Mouse (Mus musculus) hindbrain, embryonic 12.5 days (tissue): ENCODE measurements around the gene Pcolce. TPM values are rescaled to one million over a fixed set of nuclear protein-coding genes. Genes with fewer than 3 reads are reported as not detected.

ENCODE experiments used
- ATAC-seq: fragments of 200-750 bp; cut with Nextera tagmentation; 2 replicates; pipeline ENCODE4 v1.8.0; 2017; ENCODE audit warnings: moderate TSS enrichment; ENCODE audit not compliant: low FRiP score
- H3K27ac ChIP-seq: fragments of 300-500 bp; sonication (generic); 2 replicates; pipeline ENCODE4 v1.5.1; 2016; ENCODE audit warnings: mild to moderate bottlenecking
- H3K27me3 ChIP-seq: fragments of 300-500 bp; sonication (generic); 2 replicates; pipeline ENCODE4 v1.6.1; 2016; ENCODE audit warnings: mild to moderate bottlenecking
- H3K36me3 ChIP-seq: fragments of 300-500 bp; sonication (generic); 2 replicates; pipeline ENCODE4 v1.6.1; 2016; ENCODE audit warnings: mild to moderate bottlenecking
- H3K4me1 ChIP-seq: fragments of 300-500 bp; sonication (generic); 2 replicates; pipeline ENCODE4 v1.6.1; 2016
- H3K4me2 ChIP-seq: fragments of 300-500 bp; sonication (generic); replicated peaks from 2 replicates; pipeline ENCODE4 v1.6.1; 2016; ENCODE audit warnings: mild to moderate bottlenecking
- H3K4me3 ChIP-seq: fragments of 300-500 bp; sonication (generic); 2 replicates; pipeline ENCODE4 v1.5.1; 2016; ENCODE audit warnings: mild to moderate bottlenecking
- H3K9ac ChIP-seq: fragments of 300-500 bp; sonication (generic); 2 replicates; pipeline ENCODE4 v1.6.1; 2016; ENCODE audit warnings: mild to moderate bottlenecking, moderate library complexity
- H3K9me3 ChIP-seq: fragments of 300-500 bp; sonication (generic); replicated peaks from 2 replicates; pipeline ENCODE4 v1.6.1; 2016; ENCODE audit warnings: mild to moderate bottlenecking
- WGBS: fragments of 180-500 bp; shearing (Covaris S2); methylation state at CpG from one replicate; pipeline ENCODE4 v1.1.7; 2016; 5-methylcytosine and 5-hydroxymethylcytosine counted together
- polyA plus RNA-seq: library from polyadenylated mRNA; unstranded; fragments of >200 nt; fragmentation: Nextera tagmentation; extraction: Ambion mirVana; gene quantifications from 2 replicates; pipeline ENCODE4 v1.2.1, GENCODE M21; 2016

Pcolce gene
- polyA plus RNA-seq, 1 experiment from 2014 or later, result 66.6 TPM

DNA sequence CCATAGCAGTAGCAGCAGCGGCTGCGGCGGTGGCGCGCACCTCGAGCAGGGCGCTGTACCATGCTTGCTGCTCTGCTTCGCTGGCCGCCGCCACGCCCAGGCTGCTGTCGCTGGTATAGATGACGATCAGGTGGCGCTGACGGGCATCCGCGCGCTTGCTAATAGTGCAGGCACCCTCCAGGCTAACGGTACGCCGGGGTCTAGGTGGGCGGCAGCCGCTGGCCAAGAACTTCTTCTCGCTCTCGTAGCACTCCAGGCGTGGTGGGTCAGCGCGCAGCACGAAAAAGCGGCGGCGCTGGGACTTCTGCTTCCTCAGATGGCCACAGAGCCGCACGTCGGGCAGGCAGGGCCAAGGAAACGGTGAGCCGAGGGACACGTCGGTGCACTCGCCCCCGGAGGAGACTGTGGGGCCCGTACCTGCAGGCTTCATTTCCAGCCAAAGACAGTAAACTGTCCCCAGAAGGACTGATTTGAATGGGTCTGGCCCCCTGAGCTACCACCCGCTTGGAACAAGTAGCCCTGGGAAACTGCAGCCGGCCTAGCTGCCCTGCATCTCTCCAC lies 31.6 kb upstream of the Pcolce start:
- Histone ChIP-seq H3K27me3 (peaks cover 47% of the 10 kb centered on the region), H3K27ac (no peak overlapping the region), H3K36me3 (peaks cover 24% of the 10 kb centered on the region), H3K9me3 (no peaks in the 10 kb centered on the region), H3K4me2 (peak overlapping the region; percentile 48), H3K4me3 (peak overlapping the region; percentile 28), H3K9ac (no peak overlapping the region), H3K4me1 (peaks cover 25% of the 10 kb centered on the region)
- ATAC-seq, result no peak
- 3% methylated on average over 44 of the region's 44 CpGs for whole genome bisulfite sequencing

- H3K4me1 ChIP-seq, result peaks cover 18% of the 10 kb centered on the region
- no peak overlapping the region for H3K27ac ChIP-seq
- WGBS, result 32% methylated on average over 19 of the region's 19 CpGs
- ATAC-seq, result no peak
- peaks cover 31% of the 10 kb centered on the region for H3K36me3 ChIP-seq
- H3K27me3 ChIP-seq, result peaks cover 47% of the 10 kb centered on the region
- H3K9ac ChIP-seq, result no peak overlapping the region
- no peaks in the 10 kb centered on the region for H3K9me3 ChIP-seq
- no peak overlapping the region for H3K4me2 ChIP-seq
- H3K4me3 ChIP-seq, result no peak overlapping the region
These were observed 30.9 kb upstream of the Pcolce start for GRCm38 (mm10) chr5:137644484-137644883.

DNA sequence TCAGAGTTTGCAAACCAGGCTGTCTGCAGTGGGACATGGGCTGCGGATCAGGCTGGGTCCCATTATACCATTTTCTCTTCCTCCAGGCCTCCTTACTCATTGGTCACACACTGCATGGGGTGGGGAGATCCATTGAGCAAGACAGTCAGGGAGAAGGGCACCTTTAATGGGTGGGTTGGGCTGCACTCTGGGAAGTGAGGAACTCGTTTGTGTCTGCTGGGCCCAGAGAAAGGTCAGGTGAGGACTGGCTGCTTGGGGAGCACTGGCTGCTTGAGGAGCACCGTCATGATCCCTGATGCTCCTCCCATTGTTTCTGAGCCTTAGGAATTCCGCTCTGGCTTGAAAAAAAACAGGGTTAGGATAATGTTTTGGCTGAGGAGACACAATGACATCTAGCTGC lies 29.3 kb upstream of the Pcolce start:
- Histone ChIP-seq H3K27me3 (peaks cover 47% of the 10 kb centered on the region), H3K4me3 (no peak overlapping the region), H3K36me3 (peaks cover 47% of the 10 kb centered on the region), H3K9me3 (no peaks in the 10 kb centered on the region), H3K9ac (no peak overlapping the region), H3K4me2 (no peak overlapping the region), H3K4me1 (peaks cover 11% of the 10 kb centered on the region), H3K27ac (no peak overlapping the region)
- 54% methylated on average over 4 of the region's 4 CpGs for WGBS
- ATAC-seq, result no peak

DNA sequence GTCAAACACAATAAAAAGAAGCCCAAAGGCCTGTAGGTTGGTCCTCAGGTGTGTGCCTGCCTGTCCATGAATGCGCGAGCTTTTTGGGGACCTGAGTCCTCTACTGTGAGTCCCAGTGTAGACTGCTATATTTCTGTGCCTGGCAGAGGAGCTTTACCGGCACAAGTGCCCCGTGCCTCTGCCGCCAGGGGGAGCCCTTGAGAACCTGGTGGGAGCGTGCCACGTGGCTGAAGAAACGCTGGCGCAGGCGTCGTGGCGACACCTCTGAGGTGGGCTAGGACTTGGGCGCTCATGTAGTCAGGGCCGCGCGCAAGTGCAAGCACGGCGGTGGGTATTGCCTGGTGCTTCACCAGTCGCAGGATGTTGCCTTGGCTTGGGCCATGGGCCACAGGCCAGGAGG lies 27.5 kb upstream of the Pcolce start, which contains the start of gene Sap25:
Gene Sap25 (plus strand): TSS at position 281 of the 400 bp plus-strand sequence.
- Histone ChIP-seq H3K4me3 (no peak within 1 kb of the TSS; the same call in 1 of the 2 replicates), H3K4me1 (peaks cover 10% of the 10 kb centered on the region), H3K4me2 (no peak within 1 kb of the TSS), H3K36me3 (peaks cover 65% of the 10 kb centered on the region), H3K9ac (no peak within 1 kb of the TSS), H3K27ac (no peak within 1 kb of the TSS), H3K27me3 (peaks cover 29% of the 10 kb centered on the region), H3K9me3 (no peaks in the 10 kb centered on the region)
- no peak for ATAC-seq
- 85% methylated on average over 19 of the region's 19 CpGs for WGBS

DNA sequence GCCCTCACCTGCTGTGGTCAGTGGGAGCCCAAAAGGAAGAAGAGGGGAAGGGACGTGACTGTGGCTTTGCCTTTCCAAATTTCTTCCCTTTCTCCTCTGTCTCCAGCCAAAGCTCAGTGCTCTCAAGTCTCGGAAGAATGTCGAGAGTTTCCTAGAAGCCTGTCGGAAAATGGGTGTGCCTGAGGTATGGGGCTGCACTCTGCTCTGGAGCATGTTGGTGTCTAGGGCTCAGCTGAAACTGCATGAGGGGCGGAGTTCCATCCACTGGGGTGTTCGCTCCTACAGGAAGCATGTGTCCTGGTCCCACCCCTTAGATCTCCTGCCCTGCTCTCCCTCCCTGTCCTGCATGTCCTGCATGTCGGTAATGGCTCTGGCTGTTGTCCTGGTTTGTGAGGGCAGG lies 25.9 kb upstream of the Pcolce start:
- Histone ChIP-seq H3K4me1 (no peaks in the 10 kb centered on the region), H3K27ac (no peak overlapping the region), H3K36me3 (peaks cover 76% of the 10 kb centered on the region), H3K9ac (no peak overlapping the region), H3K9me3 (no peaks in the 10 kb centered on the region), H3K4me3 (no peak overlapping the region), H3K27me3 (peaks cover 13% of the 10 kb centered on the region), H3K4me2 (no peak overlapping the region)
- 80% methylated on average over 7 of the region's 7 CpGs for WGBS
- no peak for ATAC-seq

DNA sequence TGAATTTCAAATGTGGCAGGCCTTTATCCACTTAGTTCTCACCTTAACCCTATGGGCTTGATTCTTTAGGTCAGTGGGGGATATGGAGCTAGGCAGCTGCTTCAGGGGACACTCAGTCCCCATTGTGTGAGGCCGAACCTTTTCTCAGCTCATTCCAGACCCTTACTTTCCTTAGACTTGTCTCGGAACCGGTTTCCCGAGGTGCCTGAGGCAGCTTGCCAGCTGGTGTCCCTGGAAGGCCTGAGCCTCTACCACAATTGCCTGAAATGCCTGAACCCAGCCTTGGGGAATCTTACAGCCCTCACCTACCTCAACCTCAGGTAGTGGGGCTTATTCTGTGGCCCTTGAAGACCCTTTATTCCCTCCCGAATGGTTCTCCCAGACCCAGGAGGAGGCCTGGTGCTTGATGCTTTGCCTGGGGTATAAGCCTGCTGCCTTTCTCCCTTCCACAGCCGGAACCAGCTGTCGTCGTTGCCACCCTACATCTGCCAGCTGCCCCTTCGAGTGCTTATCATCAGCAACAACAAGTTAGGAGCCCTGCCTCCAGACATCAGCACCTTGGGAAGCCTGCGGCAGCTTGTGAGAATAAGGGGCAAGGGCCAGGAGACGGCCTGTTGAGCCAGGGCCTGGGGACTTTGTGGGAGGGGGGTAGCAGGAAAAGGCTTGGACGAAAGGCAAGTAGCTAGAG lies 20.0 kb upstream of the Pcolce start:
- Histone ChIP-seq H3K9ac (0 out of 2 replicates have a peak overlapping the region, but pooled peaks have one; percentile 18), H3K9me3 (no peaks in the 10 kb centered on the region), H3K27me3 (no peaks in the 10 kb centered on the region), H3K36me3 (peaks cover 46% of the 10 kb centered on the region), H3K4me2 (no peak overlapping the region), H3K4me1 (peaks cover 38% of the 10 kb centered on the region), H3K27ac (no peak overlapping the region), H3K4me3 (no peak overlapping the region)
- 79% methylated on average over 12 of the region's 12 CpGs for WGBS
- no peak for ATAC-seq

GRCm38 (mm10) chr5:137631591-137631990 lies 18.0 kb upstream of the Pcolce start:
- no peak for ATAC-seq
- H3K4me1 ChIP-seq, result peaks cover 43% of the 10 kb centered on the region
- peak overlapping the region; percentile 46 for H3K27ac ChIP-seq
- H3K9me3 ChIP-seq, result no peaks in the 10 kb centered on the region
- H3K9ac ChIP-seq, result peak overlapping the region; percentile 75; the same call in 1 of the 2 replicates
- 76% methylated on average over 4 of the region's 4 CpGs for WGBS
- no peaks in the 10 kb centered on the region for H3K27me3 ChIP-seq
- H3K4me2 ChIP-seq, result peak overlapping the region; percentile 86
- peaks cover 26% of the 10 kb centered on the region for H3K36me3 ChIP-seq
- no peak overlapping the region for H3K4me3 ChIP-seq

- peak overlapping the region; percentile 86 for H3K4me2 ChIP-seq
- peak overlapping the region; percentile 46 for H3K27ac ChIP-seq
- no peak overlapping the region; the same call in 1 of the 2 replicates for H3K4me3 ChIP-seq
- peak overlapping the region; percentile 75 for H3K9ac ChIP-seq
- H3K9me3 ChIP-seq, result no peaks in the 10 kb centered on the region
- peaks cover 43% of the 10 kb centered on the region for H3K4me1 ChIP-seq
- H3K27me3 ChIP-seq, result no peaks in the 10 kb centered on the region
- H3K36me3 ChIP-seq, result peaks cover 22% of the 10 kb centered on the region
- 61% methylated on average over 9 of the region's 9 CpGs for WGBS
- no peak for ATAC-seq
These were observed 17.6 kb upstream of the Pcolce start for GRCm38 (mm10) chr5:137631171-137631570.

GRCm38 (mm10) chr5:137630602-137631001 lies 17.0 kb upstream of the Pcolce start:
- peak overlapping the region; percentile 67 for H3K4me3 ChIP-seq
- H3K4me1 ChIP-seq, result peaks cover 43% of the 10 kb centered on the region
- no peaks in the 10 kb centered on the region for H3K27me3 ChIP-seq
- H3K36me3 ChIP-seq, result peaks cover 16% of the 10 kb centered on the region
- no peak for ATAC-seq
- no peaks in the 10 kb centered on the region for H3K9me3 ChIP-seq
- peak overlapping the region; percentile 75 for H3K9ac ChIP-seq
- H3K27ac ChIP-seq, result peak overlapping the region; percentile 46
- H3K4me2 ChIP-seq, result peak overlapping the region; percentile 86
- 43% methylated on average over 3 of the region's 3 CpGs for WGBS

DNA sequence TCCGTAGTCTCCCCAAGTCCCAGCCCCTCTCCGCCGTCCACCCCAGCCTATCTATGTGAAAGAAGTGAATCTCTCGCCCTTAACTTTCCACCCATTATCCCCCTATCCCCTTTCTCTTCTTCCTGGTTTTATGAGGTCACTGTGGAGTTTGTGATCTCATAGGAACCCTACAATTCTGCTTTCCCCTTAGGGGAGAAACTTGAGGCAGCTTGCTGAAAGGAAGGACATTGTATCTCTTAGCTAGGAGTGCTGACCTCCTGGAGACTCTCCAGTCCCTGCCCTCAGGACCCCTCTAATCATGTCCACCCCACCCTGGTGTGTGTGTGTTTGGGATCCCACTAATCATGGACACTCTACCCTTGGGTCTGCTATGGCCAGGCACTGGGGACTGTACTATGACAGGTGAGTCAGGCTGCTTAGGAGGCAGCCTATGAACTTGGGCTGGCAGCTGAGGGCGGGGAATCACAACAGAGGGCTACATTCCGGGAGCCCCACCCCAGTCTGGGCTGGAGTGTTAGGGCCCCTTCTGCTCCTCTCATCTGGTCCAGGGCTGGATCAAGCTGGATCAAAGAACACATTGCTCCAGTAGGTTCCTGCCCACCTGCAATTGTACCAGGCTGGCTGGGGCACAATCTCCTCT lies 16.4 kb upstream of the Pcolce start:
- WGBS, result 26% methylated on average over 6 of the region's 6 CpGs

DNA sequence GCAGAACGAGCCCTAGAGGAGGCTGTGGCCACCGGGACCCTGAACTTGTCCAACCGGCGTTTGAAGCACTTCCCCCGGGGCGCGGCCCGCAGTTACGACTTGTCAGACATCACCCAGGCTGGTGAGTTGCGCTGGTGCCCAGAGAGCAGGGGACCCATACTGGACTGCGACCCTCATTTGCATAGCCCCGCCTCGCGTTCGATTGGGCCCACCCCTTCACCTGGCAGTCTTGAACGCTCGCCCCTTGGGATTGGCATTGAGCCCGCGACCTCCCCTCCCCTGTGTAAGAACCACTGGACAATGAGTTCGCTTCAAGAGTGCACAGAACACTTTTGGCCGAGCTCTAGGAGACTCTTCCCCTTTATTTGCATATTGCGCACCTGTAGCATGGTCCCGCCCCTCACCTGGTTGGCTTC lies 15.7 kb upstream of the Pcolce start:
- peak overlapping the region; percentile 85 for H3K27ac ChIP-seq
- H3K4me3 ChIP-seq, result peak overlapping the region; percentile 67
- H3K36me3 ChIP-seq, result peaks cover 10% of the 10 kb centered on the region; the same call in 1 of the 2 replicates
- peak; percentile 44 for ATAC-seq
- no peaks in the 10 kb centered on the region for H3K27me3 ChIP-seq
- H3K9me3 ChIP-seq, result no peaks in the 10 kb centered on the region
- WGBS, result under 1% methylated on average over 23 of the region's 23 CpGs
- peak overlapping the region; percentile 86 for H3K4me2 ChIP-seq
- H3K4me1 ChIP-seq, result peaks cover 43% of the 10 kb centered on the region
- peak overlapping the region; percentile 75 for H3K9ac ChIP-seq

More for the DNA sequence above, 16.4 kb upstream of the Pcolce start:
- Histone ChIP-seq H3K36me3 (peaks cover 11% of the 10 kb centered on the region), H3K4me2 (peak overlapping the region; percentile 86), H3K4me3 (peak overlapping the region; percentile 67), H3K9ac (peak overlapping the region; percentile 75), H3K4me1 (peaks cover 43% of the 10 kb centered on the region), H3K27ac (peak overlapping the region; percentile 46), H3K27me3 (no peaks in the 10 kb centered on the region), H3K9me3 (no peaks in the 10 kb centered on the region)
- ATAC-seq, result no peak

GRCm38 (mm10) chr5:137628498-137629305 lies 15.1 kb upstream of the Pcolce start, which contains the start of the genes Fbxo24, Lrch4 and Gm20605:
Gene Fbxo24, minus strand, starts transcription at chr5:137629002.
Gene Lrch4, plus strand, starts transcription at chr5:137629121.
Gene Gm20605, plus strand, starts transcription at chr5:137629175.
- peak within 1 kb of the TSS; percentile 87 for H3K27ac ChIP-seq
- peak within 1 kb of the TSS; percentile 67 for H3K4me3 ChIP-seq
- H3K4me2 ChIP-seq, result peak within 1 kb of the TSS; percentile 86
- peaks cover 4% of the 10 kb centered on the region; the same call in 1 of the 2 replicates for H3K36me3 ChIP-seq
- peak within 1 kb of the TSS; percentile 75 for H3K9ac ChIP-seq
- under 1% methylated on average over 45 of the region's 46 CpGs for WGBS
- peak; percentile 98 for ATAC-seq
- no peaks in the 10 kb centered on the region for H3K27me3 ChIP-seq
- H3K9me3 ChIP-seq, result no peaks in the 10 kb centered on the region
- peaks cover 40% of the 10 kb centered on the region for H3K4me1 ChIP-seq
